Mouse (Mus musculus) small intestine, adult 2 months (tissue): ENCODE measurements around the gene Abt1.

Experiments used
- CTCF ChIP-seq: fragments of 200-500 bp; IDR thresholded peaks from 2 replicates; pipeline ENCODE4 v1.5.1; 2012; ENCODE audit warnings: low read depth, mild to moderate bottlenecking, control low read depth, inconsistent platforms, low read length, moderate library complexity, mixed read lengths; ENCODE audit not compliant: insufficient replicate concordance, insufficient read length; ENCODE audit errors: extremely low read depth
- POLR2A ChIP-seq: fragments of 200-500 bp; IDR thresholded peaks from 2 replicates; pipeline ENCODE4 v1.6.1; 2012; ENCODE audit warnings: low read depth, mild to moderate bottlenecking, control low read depth, inconsistent platforms, low read length, moderate library complexity

GRCm38 (mm10) chr13:23383127-23383526 is 40.5 kb downstream of the Abt1 start:
- no peak for TF ChIP-seq CTCF
- no peak for TF ChIP-seq POLR2A
